Comparison of ENCODE assay signal across 21 mouse cellular contexts in the genomic region with DNA sequence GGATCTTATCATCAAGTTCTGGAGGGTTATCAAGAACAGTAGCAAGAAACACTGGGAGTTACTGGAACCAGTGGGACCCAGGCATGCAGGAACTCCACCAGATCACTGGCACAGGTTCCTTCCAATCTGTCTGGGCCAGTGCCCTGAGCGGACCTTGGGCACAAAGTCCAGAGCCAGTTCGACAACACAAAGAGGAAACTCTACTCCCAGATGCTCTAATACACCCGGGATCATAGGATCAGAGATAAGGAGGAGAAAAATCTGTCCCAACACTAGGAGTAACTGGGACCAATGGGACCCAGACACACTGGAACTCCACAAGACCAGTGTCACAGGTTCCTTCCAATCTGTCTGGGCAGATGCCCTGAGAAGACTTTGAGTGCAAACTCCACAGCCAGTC.
DNase-seq lines count a peak whose midpoint lies in the region; TF ChIP-seq lines count a peak whose summit lies in the region.
"Had no signal": no experiment of that assay in that cellular context is flagged by ENCODE, and none has a peak within 500 bp of the region (broad histone marks: within the 10 kb centered on the region; RNA-seq: fewer than 3 reads in every experiment).

No protein-coding gene starts in this region.

- peak overlapping the region; percentile 37; the same call in 1 of the 2 replicates for H3K27ac ChIP-seq in kidney, adult 2 months (ENCODE audit: insufficient read depth, low read depth, low read length)
- H3K27ac ChIP-seq: embryonic facial prominence, embryonic 13.5 days; embryonic facial prominence, embryonic 15.5 days; forebrain, embryonic 10.5 days; forebrain, embryonic 12.5 days had no signal

- TF ChIP-seq CTCF in kidney, adult 2 months (conservative IDR thresholded peaks at IDR 0.05; ENCODE audit: insufficient read depth, insufficient read length, low read depth, low read length), result no peak

- no peaks in the 10 kb centered on the region; the same call in 1 of the 2 replicates for H3K36me3 ChIP-seq in kidney, adult 2 months (ENCODE audit: control insufficient read depth, insufficient read depth, low read length)
- H3K36me3 ChIP-seq: embryonic facial prominence, embryonic 13.5 days; embryonic facial prominence, embryonic 15.5 days; forebrain, embryonic 10.5 days; forebrain, embryonic 12.5 days had no signal

- WGBS in kidney, adult 2 months, result 66% methylated on average over 3 of the region's 3 CpGs

- no peak for TF ChIP-seq POLR2A in kidney, adult 2 months (IDR thresholded peaks at IDR 0.05; ENCODE audit: low read depth, low read length)

- peaks cover 10% of the 10 kb centered on the region; the same call in 1 of the 2 replicates for H3K4me1 ChIP-seq in kidney, adult 2 months (ENCODE audit: control insufficient read depth, insufficient read depth, low read length)
- H3K4me1 ChIP-seq: embryonic facial prominence, embryonic 13.5 days; embryonic facial prominence, embryonic 15.5 days; forebrain, embryonic 10.5 days; forebrain, embryonic 12.5 days had no signal

- H3K27me3 ChIP-seq in kidney, adult 2 months (replicated peaks; ENCODE audit: control insufficient read depth, insufficient read depth, low read length), result no peaks in the 10 kb centered on the region
- H3K27me3 ChIP-seq: embryonic facial prominence, embryonic 13.5 days; embryonic facial prominence, embryonic 15.5 days; forebrain, embryonic 12.5 days had no signal

- H3K4me3 ChIP-seq in kidney, adult 2 months (ENCODE audit: insufficient read depth, low read depth, low read length), result no peak overlapping the region
- H3K4me3 ChIP-seq: embryonic facial prominence, embryonic 13.5 days; embryonic facial prominence, embryonic 15.5 days; erythroblast, embryonic 14.5 days; forebrain, embryonic 10.5 days; forebrain, embryonic 12.5 days had no signal

- DNase-seq in kidney, adult 2 months, result peak; percentile 42
- DNase-seq in kidney, postnatal 25 days, result no peak
- DNase-seq in kidney, postnatal 36 days, result peak; percentile 11 to 36
- DNase-seq in kidney, adult 11 months, result no peak
- peak; percentile 11 for DNase-seq in testis, postnatal 14 days (ENCODE audit: low spot score)
- no peak for DNase-seq in testis, postnatal 10 days (ENCODE audit: low spot score)
- DNase-seq: adrenal gland, adult 2 months; adrenal gland, postnatal 10 days; adrenal gland, postnatal 25 days; cerebellum, adult 11 months; cerebellum, adult 18-20 months; cerebellum, adult 8-10 months; cerebellum, adult 9-11 months; cerebellum, postnatal 14 days; cerebellum, postnatal 36 days; embryo, embryonic 11 days had no signal

Comparison
In these comparisons a context has a peak if more than half of its experiments do, and no peak if none do; other contexts are left out.
1. DNase-seq: peak in kidney, adult 2 months (single experiment), kidney, postnatal 36 days (2 of 2) and testis, postnatal 14 days (single experiment); none in kidney, postnatal 25 days (0 of 2), kidney, adult 11 months (single experiment) and testis, postnatal 10 days (single experiment).